Mouse (Mus musculus) liver, adult 2 months (tissue): ENCODE measurements around the gene Cops7a.

Experiments
- CTCF ChIP-seq: fragments of 200-500 bp; IDR thresholded peaks from 2 replicates; pipeline ENCODE4 v1.5.1; 2011; ENCODE audit warnings: low read depth, low read length, control low read depth
- POLR2A ChIP-seq: fragments of 200-500 bp; IDR thresholded peaks from 2 replicates; pipeline ENCODE4 v1.6.1; 2011; ENCODE audit warnings: low read length, control low read depth; ENCODE audit not compliant: insufficient read depth; ENCODE audit errors: extremely low read depth

DNA sequence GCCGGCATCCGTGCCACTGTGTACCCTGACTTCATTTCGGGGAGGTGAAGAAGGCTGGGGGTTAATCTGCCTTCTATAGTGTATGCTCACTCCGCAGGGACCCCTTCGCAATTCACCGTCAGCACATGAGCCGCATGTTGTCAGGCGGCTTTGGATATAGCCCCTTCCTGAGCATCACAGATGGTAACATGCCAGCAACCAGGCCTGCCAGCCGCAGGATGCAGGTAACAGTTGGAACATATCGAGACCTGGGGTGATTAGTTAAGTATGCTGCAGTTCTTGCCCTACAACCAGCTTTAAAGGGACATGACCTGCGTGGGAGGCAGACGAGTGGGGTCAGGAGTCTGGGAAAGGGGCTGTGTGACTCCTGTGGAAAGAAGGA lies 33.0 kb downstream of the Cops7a start:
- TF ChIP-seq CTCF (no peak), POLR2A (no peak)
